Mouse (Mus musculus) myocyte (in vitro differentiated cells): ENCODE results near the gene Kcnq1. TPM values are rescaled to one million over a fixed set of nuclear protein-coding genes. Genes with fewer than 3 reads are reported as not detected.

Source experiments
- H3K27me3 ChIP-seq: one replicate; pipeline ENCODE4 v1.6.1; 2011; ENCODE audit not compliant: control insufficient read depth, insufficient read depth, insufficient read length
- H3K36me3 ChIP-seq: one replicate; pipeline ENCODE4 v1.6.1; 2011; ENCODE audit not compliant: control insufficient read depth, insufficient read depth
- H3K4me2 ChIP-seq: one replicate; pipeline ENCODE4 v1.6.1; 2011; ENCODE audit warnings: low read depth, control low read depth
- H3K4me3 ChIP-seq: one replicate; pipeline ENCODE4 v1.5.1; 2011; ENCODE audit warnings: mild to moderate bottlenecking, control low read depth, moderate library complexity
- H3K79me2 ChIP-seq: one replicate; pipeline ENCODE4 v1.6.1; 2011; ENCODE audit not compliant: control insufficient read depth, insufficient read depth
- H3ac ChIP-seq: one replicate; pipeline ENCODE4 v1.6.1; 2011; ENCODE audit not compliant: control insufficient read depth, insufficient read length
- CEBPB ChIP-seq: IDR thresholded peaks from 2 replicates; pipeline ENCODE4 v1.6.1; 2011; ENCODE audit warnings: mild to moderate bottlenecking, moderate library complexity; ENCODE audit not compliant: poor library complexity, insufficient read depth, severe bottlenecking
- E2F4 ChIP-seq: IDR thresholded peaks from one replicate; pipeline ENCODE4 v1.6.1; 2011; ENCODE audit warnings: mild to moderate bottlenecking, control low read depth, moderate library complexity; ENCODE audit not compliant: insufficient read depth
- MAX ChIP-seq: IDR thresholded peaks from one replicate; pipeline ENCODE4 v1.6.1; 2011; ENCODE audit warnings: low read depth, mild to moderate bottlenecking, control low read depth
- MYOD1 ChIP-seq, 3 experiments: IDR thresholded peaks; one replicate each; pipeline ENCODE4 v1.6.1; 2011; ENCODE audit warnings: control low read depth in 2 of 3, low read depth in 2 of 3, mild to moderate bottlenecking in 2 of 3, moderate library complexity in 1 of 3; ENCODE audit not compliant: insufficient read length in 2 of 3, control insufficient read depth in 1 of 3
- MYOG ChIP-seq, 3 experiments: IDR thresholded peaks; one replicate each; pipeline ENCODE4 v1.6.1; 2011; ENCODE audit warnings: control low read depth in 2 of 3, low read depth in 2 of 3, mild to moderate bottlenecking in 2 of 3; ENCODE audit not compliant: insufficient read length in 2 of 3, control insufficient read depth in 1 of 3, insufficient read depth in 1 of 3
- POLR2A ChIP-seq: IDR thresholded peaks from one replicate; pipeline ENCODE4 v1.6.1; 2011; ENCODE audit warnings: low read depth, mild to moderate bottlenecking, control low read depth, moderate library complexity; ENCODE audit not compliant: insufficient read length
- POLR2AphosphoS2 ChIP-seq: IDR thresholded peaks from one replicate; pipeline ENCODE4 v1.6.1; 2011; ENCODE audit warnings: low read depth, control low read depth; ENCODE audit not compliant: insufficient read length
- REST ChIP-seq: IDR thresholded peaks from one replicate; pipeline ENCODE4 v1.6.1; 2011; ENCODE audit warnings: mild to moderate bottlenecking, control low read depth, moderate library complexity; ENCODE audit not compliant: insufficient read depth, insufficient read length
- SRF ChIP-seq: IDR thresholded peaks from one replicate; pipeline ENCODE4 v1.6.1; 2011; ENCODE audit warnings: low read depth; ENCODE audit not compliant: control insufficient read depth, insufficient read length
- TCF12 ChIP-seq: IDR thresholded peaks from one replicate; pipeline ENCODE4 v1.6.1; 2011; ENCODE audit warnings: mild to moderate bottlenecking, control low read depth; ENCODE audit not compliant: poor library complexity, insufficient read depth, severe bottlenecking
- TCF3 ChIP-seq: IDR thresholded peaks from one replicate; pipeline ENCODE4 v1.6.1; 2011; ENCODE audit warnings: low read depth, control low read depth; ENCODE audit not compliant: insufficient read length
- USF1 ChIP-seq: IDR thresholded peaks from one replicate; pipeline ENCODE4 v1.6.1; 2011; ENCODE audit warnings: low read depth, mild to moderate bottlenecking, control low read depth, moderate library complexity
- polyA plus RNA-seq: library from polyadenylated mRNA; unstranded; fragments of >200 nt; fragmentation: generic; extraction: Trizol; gene quantifications from one replicate; pipeline ENCODE4 v1.2.1, GENCODE M21; 2012; ENCODE audit warnings: missing spikeins

The Kcnq1 gene
- polyA plus RNA-seq, 1 experiment: 0.12 TPM

DNA sequence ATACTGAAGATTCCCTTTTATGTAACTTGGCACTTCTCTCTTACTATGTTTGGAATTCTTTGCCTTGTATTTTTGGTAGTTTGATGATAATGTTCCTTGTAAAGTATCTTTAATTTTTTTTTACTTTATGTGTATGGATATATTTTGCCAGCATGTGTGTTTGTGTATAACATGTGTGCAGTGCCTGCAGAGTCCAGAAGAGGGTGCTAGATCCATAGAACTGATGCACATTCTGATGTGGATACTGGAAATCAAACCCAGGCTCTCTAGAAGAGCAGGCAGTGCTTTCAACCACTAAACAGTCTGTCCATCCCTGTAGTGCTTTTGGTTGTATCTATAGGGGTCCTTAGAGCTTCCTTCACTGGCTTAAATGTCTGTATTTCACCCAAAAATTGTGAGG lies 8.6 kb downstream of the Kcnq1 start:
- Histone ChIP-seq H3K4me2 (no peak overlapping the region), H3ac (no peak overlapping the region), H3K36me3 (no peaks in the 10 kb centered on the region), H3K27me3 (peaks cover 9% of the 10 kb centered on the region), H3K79me2 (no peaks in the 10 kb centered on the region), H3K4me3 (no peak overlapping the region)
- TF ChIP-seq SRF (no peak), POLR2A (no peak), MYOD1 (IDR thresholded peaks at IDR 0.05; ENCODE audit: control insufficient read depth in 1 of 3, insufficient read length in 2 of 3, low read depth in 2 of 3) (no peak), MAX (no peak), MYOG (IDR thresholded peaks at IDR 0.05; ENCODE audit: control insufficient read depth in 1 of 3, insufficient read depth in 1 of 3, insufficient read length in 2 of 3, low read depth in 2 of 3) (no peak), REST (no peak), E2F4 (no peak), CEBPB (no peak), TCF12 (no peak)

DNA sequence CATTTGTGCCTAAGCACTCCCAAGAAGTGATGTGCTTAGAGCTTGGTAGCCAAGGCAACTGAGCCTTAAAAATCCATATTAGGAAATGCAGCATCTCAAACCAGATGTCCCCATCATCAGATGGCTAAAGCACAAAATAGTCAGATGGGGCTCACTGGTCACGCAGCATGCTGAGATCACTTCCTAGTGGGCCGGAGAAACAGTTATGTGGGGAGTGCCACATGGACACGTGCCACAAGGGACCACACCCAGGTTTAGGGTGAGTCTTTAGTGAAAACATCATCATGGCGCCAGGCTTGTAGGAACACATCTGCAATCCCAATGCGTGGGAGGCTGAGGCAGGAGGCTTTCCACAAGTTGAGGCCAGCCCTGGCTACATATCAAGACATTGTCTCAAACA lies 10.4 kb downstream of the Kcnq1 start:
- Histone ChIP-seq H3K4me2 (no peak overlapping the region), H3K27me3 (peaks cover 3% of the 10 kb centered on the region)

DNA sequence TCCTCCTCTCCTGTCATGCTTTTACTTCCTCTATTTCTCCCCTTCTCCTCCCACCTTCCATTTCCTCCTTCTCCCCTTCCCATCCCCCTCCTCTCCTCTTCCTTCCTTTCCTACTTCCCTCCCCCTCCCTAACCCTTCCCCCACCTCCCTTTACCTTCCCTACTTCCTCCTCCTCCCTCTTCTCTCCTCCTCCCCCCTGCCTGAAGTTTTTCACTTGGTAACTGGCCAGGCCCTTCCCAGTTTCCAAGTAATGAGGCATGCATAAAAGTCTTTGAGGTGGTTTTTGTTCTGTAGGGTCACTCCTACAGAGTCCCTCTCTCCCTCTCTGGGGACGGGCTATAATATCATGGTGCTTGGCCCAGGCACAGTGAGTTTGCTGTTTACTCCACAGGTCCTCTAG lies 13.2 kb downstream of the Kcnq1 start:
- Histone ChIP-seq H3K36me3 (no peaks in the 10 kb centered on the region), H3K4me3 (no peak overlapping the region), H3ac (no peak overlapping the region), H3K4me2 (no peak overlapping the region), H3K79me2 (no peaks in the 10 kb centered on the region), H3K27me3 (peaks cover 3% of the 10 kb centered on the region)
- TF ChIP-seq TCF3 (no peak), MAX (no peak), POLR2AphosphoS2 (no peak), POLR2A (no peak), USF1 (no peak), E2F4 (no peak), TCF12 (no peak), MYOG (IDR thresholded peaks at IDR 0.05; ENCODE audit: control insufficient read depth in 1 of 3, insufficient read depth in 1 of 3, insufficient read length in 2 of 3, low read depth in 2 of 3) (no peak), REST (no peak), SRF (no peak), CEBPB (no peak), MYOD1 (IDR thresholded peaks at IDR 0.05; ENCODE audit: control insufficient read depth in 1 of 3, insufficient read length in 2 of 3, low read depth in 2 of 3) (no peak)

More for the DNA sequence above, 10.4 kb downstream of the Kcnq1 start:
- Histone ChIP-seq H3K36me3 (no peaks in the 10 kb centered on the region), H3ac (no peak overlapping the region), H3K4me3 (no peak overlapping the region), H3K79me2 (no peaks in the 10 kb centered on the region)
- TF ChIP-seq TCF3 (no peak), REST (no peak), MYOG (IDR thresholded peaks at IDR 0.05; ENCODE audit: control insufficient read depth in 1 of 3, insufficient read depth in 1 of 3, insufficient read length in 2 of 3, low read depth in 2 of 3) (no peak), MYOD1 (IDR thresholded peaks at IDR 0.05; ENCODE audit: control insufficient read depth in 1 of 3, insufficient read length in 2 of 3, low read depth in 2 of 3) (no peak), MAX (no peak), CEBPB (no peak), E2F4 (no peak), USF1 (no peak), TCF12 (no peak), SRF (no peak), POLR2A (no peak), POLR2AphosphoS2 (no peak)

DNA sequence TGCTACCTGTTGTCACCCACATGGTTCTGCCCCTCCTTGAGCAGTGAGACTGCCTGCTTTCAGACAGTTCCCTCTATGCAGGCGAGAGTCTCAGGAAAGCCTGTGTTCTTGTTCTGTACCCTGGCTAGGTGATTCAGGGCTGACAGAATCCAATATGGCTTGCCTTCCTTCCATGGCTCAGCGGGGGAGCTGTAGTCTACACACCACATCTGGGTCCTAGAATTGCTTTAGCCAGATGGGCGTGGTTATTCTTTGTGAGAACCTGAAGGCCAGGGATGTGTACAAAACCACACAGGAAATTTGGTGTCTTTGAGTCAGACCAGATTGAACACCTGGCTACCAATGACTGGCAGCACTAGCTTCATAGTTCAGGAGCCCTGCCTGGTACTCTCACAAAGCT lies 13.7 kb downstream of the Kcnq1 start:
- no peak overlapping the region for H3ac ChIP-seq
- H3K27me3 ChIP-seq: peaks cover 3% of the 10 kb centered on the region
- TF ChIP-seq POLR2A: no peak
- no peaks in the 10 kb centered on the region for H3K79me2 ChIP-seq
- no peak overlapping the region for H3K4me3 ChIP-seq
- no peaks in the 10 kb centered on the region for H3K36me3 ChIP-seq
- H3K4me2 ChIP-seq: no peak overlapping the region

DNA sequence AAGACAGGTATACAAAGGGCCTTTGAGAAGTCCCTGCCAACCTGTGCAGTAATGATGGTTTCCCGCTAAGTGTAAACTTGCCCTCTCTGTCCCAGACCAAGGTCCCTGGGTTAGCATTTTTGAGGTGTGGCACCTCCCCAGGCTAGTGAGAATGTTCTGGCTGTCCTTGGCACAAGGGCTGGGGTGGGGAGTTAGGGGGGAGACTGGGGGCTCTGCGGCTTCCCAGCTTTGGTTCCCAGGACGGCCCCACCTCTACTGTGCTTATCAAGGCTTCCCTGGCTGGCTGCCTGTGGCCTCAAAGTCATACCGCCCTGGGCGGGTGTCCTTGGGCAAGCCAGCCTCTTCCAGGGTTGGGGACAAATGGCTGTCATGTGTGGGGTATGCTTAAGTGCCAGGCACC lies 16.0 kb downstream of the Kcnq1 start:
- Histone ChIP-seq H3K27me3 (peaks cover 3% of the 10 kb centered on the region), H3K79me2 (no peaks in the 10 kb centered on the region), H3K4me2 (no peak overlapping the region), H3K4me3 (no peak overlapping the region), H3ac (no peak overlapping the region), H3K36me3 (no peaks in the 10 kb centered on the region)
- no peak for TF ChIP-seq TCF3
- no peak for TF ChIP-seq TCF12
- TF ChIP-seq E2F4: no peak
- no peak for TF ChIP-seq USF1
- TF ChIP-seq POLR2A: no peak
- no peak for TF ChIP-seq SRF
- TF ChIP-seq POLR2AphosphoS2: no peak
- no peak for TF ChIP-seq MYOG (IDR thresholded peaks at IDR 0.05; ENCODE audit: control insufficient read depth in 1 of 3, insufficient read depth in 1 of 3, insufficient read length in 2 of 3, low read depth in 2 of 3)
- TF ChIP-seq MAX: no peak
- no peak for TF ChIP-seq CEBPB
- TF ChIP-seq REST: no peak
- no peak for TF ChIP-seq MYOD1 (IDR thresholded peaks at IDR 0.05; ENCODE audit: control insufficient read depth in 1 of 3, insufficient read length in 2 of 3, low read depth in 2 of 3)
